Mouse (Mus musculus): ENCODE measurements at regions not wholly inside any gene's neighbourhood (a gene's known extent, or its start where the extent isn't known, plus 50 kb on each side); places are given as distances from the start of the nearest gene placed in this dataset.

DNA sequence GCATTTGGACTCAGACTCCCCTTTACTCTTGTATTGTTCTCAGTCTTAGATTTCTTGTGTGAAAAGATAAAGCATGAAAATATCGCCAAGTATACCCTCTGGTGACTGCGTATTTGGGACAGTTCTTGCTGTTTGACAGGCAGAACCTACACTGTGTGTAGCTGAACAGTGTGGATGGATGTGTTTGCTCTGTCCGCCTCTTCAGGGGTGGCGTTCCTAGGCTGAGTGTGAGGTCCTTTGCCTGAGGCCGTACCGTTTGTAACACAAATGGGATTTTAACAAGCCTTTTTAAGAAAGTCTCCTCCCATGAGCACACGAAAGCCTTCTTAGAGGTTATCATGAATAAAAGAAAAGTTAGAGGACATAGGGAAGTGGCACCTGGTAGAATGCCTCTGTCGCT lies 153.3 kb upstream of the Dnajc19 start:
- DNase-seq (ENCODE audit: low read depth, low spot score), result no peak

DNA sequence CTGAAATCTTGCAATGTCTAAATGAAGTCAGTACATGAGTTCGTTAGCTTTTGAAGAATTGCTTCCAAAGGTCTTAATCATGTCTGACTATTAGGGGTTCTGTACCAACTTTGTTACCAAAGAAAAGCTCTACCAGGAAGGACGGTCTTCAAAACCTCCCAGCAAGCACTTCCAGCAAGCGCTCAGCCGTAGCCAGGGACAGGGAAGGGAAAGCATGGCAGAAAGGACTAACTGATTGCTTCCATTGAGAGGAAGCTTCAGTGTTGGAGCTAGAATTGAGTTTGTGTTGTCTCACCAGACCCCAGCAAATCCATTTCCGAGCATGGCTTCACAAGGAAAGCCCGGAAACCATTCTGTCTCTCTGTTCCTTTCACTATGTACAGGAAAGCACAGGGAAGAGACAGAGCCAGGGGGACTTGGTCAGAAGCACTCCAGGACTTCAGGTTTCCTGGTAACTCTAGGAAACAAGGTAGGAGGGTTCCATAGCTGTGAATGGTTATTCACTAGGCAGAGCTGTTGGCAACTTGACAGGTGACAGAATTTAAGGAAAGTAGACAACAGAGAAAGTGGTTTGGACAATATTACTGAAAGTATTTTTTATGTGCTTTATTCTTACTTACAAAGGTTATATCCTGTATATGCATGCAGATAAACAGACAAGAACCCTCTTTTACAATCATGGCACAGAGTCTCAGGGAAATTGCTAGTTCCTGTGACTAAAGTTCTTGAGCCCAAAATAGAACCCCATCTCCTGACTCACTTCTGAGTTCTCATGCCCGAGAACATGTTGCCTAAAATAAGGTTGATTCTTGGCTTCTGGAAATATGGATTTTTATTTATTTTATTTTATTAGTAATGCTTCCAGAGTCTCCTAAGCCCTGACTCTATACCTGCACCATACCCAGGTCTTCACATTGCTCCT lies 151.5 kb upstream of the Dnajc19 start:
- DNase-seq (ENCODE audit: low read depth, low spot score), result no peak

DNA sequence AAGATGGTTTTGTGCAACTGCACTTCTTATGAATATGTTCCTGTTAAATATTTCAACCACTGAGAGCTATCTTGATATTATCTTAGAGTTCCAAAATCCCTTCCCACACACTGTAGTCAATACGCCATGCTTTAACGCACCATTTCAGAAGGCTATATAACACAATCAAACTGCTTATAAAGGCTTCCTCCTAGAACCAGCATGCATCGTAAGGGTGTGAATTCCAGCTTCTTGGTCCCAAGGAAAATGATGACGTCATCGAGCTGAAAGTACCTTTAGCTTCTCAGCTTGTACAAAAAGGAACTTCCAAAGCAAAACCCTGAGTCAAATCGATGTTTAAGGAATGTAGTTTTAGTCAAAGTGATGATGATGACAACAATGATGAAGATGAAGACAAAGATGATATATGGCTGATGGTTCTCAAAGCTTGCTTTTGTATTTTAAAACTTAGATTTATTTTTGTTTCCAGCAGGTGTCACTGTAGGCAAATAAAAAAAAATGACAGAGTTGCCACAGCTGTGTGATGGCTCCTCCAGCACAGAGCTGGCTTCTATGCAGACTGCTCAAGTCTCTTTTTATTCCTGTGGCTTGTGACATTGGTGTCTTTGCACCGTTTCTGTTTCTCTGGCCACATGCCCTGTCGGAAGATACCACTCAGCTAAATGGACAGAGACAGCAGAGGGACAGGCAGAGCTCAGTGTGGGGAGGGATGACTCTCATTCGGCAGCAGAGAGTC lies 150.6 kb upstream of the Dnajc19 start:
- no peak for DNase-seq (ENCODE audit: low read depth, low spot score)

DNA sequence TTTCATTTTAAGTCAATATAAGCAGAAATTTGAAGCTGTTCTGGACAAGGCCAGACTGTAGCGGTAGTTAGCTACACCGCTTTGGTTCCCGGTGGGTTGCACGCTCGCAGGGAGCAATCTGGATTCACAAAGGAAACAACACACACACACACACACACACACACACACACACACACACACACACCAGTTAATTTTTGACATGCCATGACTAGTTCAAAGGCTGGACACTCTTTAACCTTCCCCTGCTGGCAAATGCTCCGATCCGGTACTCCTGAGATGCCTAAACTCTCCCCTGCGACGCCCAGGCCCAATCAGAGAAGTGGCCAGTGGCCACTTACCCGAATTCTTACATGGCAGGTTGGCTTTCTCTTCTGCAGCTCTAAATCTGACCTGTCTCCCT lies 141.2 kb upstream of the Dnajc19 start:
- no peak for DNase-seq (ENCODE audit: low read depth, low spot score)

DNA sequence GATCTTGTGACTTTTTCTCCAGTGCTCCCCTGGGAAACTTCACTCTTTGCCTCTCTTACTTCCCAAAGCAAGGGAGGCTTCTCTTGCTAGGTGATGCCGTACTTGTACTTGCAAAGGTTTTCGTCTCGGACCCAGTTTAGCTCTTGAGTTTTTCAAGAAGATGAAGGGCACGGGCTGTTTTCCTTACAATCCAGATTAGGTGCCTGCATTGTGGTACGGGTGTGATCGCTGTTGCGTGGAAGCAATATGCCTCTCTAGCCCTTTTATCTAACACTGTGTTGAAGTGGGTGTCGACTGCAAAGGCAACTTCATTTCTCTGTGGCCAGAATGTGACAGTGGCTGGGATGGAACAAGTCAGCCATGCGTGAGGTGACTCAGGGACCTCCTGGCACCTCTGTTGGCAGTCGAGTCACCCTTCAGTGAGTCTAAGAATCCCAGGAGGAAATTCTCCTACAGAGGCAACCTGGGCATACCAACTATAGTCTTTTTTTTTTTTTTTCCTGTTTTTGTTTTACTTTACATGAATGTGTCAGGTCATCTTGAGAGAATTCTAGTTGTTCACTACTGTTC lies 138.7 kb upstream of the Dnajc19 start:
- no peak for DNase-seq (ENCODE audit: low read depth, low spot score)

DNA sequence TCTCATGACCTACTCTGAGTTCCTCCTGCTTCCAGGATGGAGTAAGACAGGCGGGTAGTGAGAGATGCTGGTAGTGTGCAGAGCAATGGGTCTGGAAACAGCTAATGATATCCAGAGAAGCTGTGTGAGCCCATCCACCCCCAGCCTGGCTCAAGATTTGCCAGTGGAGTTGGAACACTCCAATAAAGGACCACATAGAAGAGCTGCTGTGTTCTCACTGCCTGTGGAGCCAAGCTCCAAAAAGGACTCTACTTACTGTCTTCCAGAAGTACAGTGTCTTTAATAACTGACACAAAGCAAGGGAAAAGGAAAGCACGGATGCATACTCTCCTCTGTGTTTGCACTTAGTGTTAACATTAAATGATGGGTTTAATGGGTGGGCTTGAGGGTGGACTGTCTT lies 138.0 kb upstream of the Dnajc19 start:
- no peak for DNase-seq (ENCODE audit: low read depth, low spot score)

DNA sequence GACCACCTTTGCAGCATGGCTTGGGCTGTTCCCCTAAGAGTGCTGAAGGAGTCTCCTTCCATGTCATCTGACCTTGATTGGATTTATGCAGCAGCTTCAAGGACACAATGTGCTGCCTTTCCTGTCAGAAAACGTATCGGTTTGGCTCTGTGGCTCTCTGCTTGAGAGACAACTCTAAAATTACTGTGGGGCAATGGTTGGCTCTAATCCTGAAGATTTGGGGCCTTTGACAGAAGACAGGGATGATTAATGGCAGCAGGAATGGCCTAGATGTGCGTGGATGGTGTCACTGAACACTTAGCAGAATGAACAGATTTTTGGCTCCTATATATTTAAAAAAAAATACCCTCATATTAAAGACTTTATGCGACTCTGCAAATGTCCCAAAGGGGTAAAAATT lies 136.8 kb upstream of the Dnajc19 start:
- DNase-seq (ENCODE audit: low read depth, low spot score), result no peak

DNA sequence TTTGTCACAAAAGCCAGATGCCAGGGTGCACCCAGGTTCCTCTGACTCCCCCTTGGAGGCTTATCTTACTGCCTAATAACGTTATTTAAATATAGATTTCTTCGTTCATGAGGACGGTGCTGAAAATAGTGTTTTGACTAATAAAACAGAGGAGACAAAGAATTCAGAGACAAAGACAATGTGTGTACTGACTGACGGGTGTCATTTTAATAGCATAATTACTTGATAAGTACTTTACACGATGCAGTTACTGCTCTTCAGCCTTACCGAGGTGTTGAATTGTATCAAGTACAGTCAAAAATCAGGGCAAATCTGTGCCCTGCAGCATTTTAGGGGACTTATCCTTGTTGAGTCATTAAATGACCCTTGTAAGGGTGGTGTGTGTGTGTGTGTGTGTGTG lies 133.1 kb upstream of the Dnajc19 start:
- no peak for DNase-seq (ENCODE audit: low read depth, low spot score)

DNA sequence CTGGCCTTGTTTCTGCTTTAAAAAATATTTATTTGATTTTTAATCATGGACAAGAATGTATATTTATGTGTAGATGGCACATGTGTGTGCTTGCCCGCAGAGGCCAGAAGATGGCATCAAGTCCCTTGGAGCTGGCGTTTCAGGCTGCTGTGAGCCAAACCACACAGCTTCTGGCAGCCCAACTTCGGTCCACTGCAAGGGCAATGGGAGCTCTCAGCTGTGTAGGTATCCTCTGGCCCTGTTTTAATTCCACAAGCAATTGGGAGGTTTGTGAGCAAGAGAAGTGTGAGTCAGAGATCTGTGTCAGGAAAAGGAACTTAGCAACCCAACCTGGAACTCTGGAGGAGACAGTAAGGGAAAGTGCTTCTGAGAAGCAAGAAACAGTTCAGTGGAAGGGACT lies 125.3 kb upstream of the Dnajc19 start:
- no peak for DNase-seq (ENCODE audit: low read depth, low spot score)

DNA sequence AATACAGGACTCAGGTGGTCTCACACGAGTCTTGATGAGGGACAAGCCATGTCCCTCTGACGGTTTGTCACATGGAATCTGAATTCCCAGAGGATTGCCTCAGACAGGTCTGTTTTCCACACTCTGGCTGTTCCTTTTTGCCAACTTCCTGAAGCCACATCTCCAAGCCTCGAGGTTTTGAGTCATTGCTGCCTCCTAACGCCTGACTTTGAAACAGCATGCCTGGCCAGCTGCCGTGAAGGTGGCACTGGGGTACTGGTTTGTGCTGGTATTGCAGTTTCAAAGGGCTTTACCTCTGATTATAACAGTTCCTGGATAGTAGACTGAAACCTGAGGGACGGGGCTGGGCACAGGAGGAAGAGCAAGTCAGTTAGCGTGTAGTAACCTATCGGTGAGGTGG lies 117.1 kb upstream of the Dnajc19 start:
- DNase-seq (ENCODE audit: low read depth, low spot score), result peak; percentile 3

DNA sequence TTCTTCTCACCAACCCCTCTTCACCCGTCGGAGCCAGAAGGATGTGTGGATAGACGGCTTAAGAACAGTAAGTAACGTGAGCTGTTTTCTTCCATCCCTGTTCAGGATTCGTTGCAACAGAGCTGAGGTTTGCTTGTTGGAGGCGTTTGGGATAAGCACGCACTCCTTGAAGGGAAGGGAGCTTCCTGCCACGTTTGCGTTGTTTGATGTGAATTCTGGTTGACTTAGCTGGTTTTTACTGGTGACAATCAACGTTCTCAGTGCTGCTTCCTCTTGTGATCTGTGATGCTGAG lies 116.0 kb upstream of the Dnajc19 start:
- no peak for DNase-seq (ENCODE audit: low read depth, low spot score)

DNA sequence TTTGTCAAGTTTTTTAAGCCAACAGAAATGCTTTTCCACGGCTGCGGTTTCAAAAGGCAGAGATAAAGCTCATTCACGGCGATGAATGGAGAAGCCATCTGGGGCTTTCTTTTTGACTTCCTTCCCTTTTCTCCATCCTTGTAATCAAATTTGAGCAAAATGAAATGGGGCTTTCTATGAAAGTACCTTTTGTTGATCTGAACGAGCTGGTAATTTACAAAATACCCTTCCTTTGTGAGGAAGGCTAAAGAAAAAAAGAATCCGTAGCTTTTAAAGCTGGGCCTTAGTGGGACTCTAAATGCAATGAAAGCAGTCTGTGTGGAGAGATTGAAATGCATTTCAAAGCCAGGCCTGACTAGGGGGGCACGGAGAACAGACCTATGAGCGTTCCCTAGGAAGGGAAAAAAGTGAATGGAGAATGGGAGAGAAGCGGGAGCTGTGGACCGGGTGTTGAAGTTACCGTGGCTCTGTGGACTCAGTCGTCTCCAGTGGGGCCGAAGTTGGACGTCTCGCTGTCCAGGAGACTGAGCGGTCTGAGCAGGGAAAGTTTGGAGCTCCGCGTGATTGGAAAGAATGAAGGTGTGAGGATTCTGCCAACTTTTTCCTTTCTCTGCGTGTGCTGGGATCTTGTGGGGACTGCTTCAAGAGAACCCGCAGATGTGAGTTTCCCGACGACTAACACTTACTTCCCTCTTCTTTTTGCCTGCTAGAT lies 115.5 kb upstream of the Dnajc19 start:
- DNase-seq (ENCODE audit: low read depth, low spot score), result no peak

DNA sequence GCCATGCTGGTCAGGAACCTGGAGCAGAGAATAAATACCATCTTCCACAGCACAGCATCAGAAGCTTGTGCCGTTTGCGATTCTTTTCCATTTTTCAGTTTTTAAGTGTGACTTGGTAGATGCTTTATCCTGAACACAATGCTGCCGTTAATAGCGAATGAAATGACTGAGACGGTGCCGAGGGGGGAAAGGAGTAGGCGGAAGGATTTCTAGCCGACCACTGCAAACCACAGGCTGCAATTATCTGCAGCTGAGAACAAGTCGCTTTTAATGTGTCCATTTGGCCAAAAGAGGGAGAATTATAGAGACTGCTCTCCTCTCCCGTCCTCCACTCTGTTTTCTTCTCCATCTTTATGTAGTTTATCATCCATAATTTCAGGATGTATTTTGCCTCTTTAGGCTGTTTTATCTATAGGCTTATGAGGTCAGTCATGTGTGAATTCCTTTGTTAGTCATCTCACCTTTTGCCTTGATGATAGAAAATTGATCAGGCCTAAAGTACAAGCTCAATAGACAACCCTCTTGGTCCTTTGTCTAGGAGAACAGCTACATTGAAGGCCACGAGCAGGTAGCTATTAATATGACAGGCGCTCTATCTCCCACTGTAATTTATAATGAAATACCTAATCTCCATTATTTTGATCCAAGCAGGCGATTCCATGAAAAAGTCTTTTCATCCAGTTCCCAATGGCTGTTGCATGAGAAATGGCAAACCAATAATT lies 114.8 kb upstream of the Dnajc19 start:
- no peak for DNase-seq (ENCODE audit: low read depth, low spot score)

DNA sequence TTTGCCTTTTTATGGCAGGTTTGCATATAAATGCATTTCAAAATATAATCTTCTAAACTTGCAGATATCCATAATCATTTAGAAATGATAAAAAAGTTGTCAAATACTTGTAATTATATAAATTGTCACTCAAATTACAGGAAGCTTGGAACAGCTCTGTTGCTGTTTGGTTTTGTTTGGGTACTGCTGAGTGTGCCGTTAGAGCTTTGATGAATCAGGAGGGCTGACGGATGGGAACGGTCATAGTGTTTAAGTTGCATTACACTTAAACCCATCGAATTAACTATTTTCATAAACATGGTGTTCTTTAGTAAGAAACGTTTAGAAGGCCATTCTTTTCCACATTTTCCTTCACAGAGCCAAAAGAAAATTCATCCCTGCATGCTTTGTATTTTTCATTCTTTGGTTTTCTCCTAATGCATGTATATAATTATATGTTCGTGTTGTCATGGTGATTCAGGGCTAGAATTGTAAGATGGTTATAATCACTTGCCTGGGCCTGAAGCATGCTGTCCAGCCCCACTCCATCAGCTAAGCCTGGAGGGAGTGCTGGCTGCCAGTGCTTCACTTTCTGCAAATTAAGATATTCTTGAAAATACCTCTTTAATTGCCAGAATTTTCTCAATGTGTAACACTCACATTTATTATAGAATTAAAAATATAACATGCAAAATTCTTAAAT lies 92.4 kb upstream of the Dnajc19 start:
- no peak for DNase-seq (ENCODE audit: low read depth, low spot score)

DNA sequence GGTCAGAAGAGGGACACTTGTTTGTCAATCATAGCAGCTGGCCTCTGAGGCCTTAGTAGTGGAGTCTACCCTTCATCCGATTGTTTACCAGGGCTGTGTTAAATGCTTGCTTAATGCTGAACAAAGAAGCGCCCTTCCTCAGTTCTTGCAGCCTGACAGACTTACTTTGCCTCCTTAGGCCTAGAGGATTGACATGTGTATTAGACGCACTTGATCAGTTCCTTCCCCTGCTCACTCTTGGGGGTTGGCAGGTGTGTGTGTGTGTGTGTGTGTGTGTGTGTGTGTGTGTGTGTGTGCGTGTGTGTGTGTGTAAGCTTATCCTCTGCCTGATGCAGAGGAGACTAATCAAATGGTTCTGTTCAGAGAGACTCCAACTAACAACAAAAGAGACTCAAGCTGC lies 91.8 kb upstream of the Dnajc19 start:
- no peak for DNase-seq (ENCODE audit: low read depth, low spot score)

DNA sequence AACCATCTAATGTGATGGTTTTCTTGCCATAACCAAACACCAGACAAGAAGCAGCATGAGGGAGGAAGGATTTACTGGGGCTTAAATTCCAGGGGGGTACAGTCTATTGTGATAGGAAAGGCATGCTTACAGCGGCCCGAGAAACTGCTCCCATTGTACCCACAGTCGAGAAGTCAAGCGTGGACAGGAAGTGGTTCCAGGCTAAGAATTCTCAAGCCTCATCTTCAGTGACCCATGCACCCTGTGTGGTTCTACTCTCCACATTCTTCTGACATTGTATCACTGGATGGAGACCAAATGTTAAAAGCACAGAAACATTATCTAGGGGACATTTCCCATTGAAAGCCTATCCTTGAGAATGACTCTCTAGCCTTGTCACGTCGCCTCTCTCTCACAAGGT lies 90.8 kb upstream of the Dnajc19 start:
- DNase-seq (ENCODE audit: low read depth, low spot score), result no peak

DNA sequence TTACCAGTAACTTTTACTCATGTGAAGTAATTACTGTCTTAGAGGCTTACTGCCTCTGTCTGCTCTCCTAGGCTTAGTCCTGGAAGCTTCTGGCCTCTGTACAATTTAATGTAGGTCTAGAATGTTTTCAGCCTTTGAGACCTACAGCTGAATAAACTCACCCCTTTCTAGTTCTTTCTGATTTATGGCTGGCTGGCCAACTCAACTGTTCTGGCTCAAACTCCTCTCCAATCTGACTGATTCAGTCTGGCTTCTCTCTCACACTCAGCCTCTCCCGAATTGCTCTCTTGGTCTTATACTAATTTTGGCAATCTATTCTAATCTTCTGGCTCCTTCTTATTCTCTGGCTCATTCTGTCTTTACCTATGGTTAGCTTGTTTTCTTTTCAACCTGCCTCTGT lies 87.0 kb upstream of the Dnajc19 start:
- no peak for DNase-seq (ENCODE audit: low read depth, low spot score)

DNA sequence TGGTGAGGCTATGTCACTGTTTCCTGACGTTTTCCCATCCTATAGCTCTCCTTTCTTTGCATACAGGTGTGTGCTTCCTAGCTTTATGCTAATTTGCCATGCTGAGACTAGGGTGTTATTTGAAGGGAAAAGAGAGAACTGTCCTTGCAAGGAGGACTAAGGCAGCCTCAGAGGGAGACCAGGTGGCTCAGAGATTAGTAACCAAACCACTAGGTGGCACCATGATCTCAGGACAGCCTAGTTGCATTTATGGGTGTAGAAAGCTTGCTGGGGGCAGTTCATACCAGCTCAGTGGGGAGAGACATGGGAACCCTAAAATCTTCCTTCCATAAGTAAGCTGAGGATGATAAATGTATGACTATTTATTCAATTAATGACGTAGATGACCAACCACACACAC lies 68.9 kb upstream of the Dnajc19 start:
- DNase-seq (ENCODE audit: low read depth, low spot score), result no peak

DNA sequence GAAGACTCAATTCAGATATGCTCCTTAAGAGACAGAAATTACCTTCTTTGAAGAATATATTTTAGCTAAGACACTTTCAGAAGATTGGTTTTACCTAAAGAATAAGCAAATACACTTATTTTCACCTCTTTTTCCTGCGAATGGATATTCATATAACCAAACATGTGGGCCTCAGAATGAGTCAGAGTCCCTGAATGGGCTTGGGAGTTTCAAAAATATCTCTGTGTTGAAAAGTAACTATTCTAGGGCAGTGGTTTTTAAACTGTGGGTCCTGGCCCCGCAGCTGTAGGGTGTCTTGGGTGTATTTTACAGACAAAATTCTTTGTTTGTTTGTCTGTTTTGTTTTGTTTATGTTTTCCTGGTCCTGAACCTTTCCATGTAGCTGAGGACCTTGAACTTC lies 62.5 kb upstream of the Dnajc19 start:
- DNase-seq (ENCODE audit: low read depth, low spot score), result no peak

DNA sequence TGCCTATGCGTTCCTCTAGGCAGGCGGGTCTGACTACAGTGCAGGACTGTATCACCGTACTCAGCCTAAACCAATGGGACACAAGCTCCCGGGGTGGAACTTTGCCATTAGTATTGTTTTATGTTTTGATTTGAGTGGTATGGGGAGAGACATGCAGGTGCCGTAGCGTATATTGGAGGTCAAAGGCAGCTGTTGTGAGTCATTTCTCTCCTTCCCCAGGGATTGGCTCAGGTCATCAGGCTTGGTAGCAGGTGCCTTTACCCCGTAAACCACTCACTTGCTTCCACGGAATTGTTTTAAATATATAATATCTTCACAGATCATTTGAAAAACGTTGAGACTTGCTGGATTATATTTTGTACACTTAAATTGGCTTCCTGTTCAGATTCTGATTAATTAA lies 58.1 kb upstream of the Dnajc19 start:
- no peak for DNase-seq (ENCODE audit: low read depth, low spot score)

DNA sequence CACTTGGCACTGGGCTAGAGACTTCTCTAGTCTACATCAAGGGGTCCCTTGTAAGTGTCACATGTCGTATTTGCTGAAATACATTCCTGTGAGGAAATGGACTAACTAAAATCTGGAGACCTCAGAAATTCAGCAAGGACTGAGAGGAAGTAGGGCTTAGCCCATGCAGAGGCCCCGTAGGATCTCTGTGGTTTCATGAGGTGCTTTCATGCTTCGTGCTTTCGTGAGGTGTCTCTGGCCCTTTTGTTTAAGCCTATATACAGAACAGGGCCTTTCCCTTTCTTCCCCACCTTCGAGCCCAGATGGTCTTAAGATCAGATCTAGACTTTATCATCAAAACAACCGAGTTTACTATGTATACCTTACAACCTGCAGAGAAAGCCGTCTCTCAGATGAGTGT lies 56.9 kb upstream of the Dnajc19 start:
- no peak for DNase-seq (ENCODE audit: low read depth, low spot score)

Data from skeletal muscle tissue, adult 2 months (tissue).